Mouse (Mus musculus) kidney, postnatal 0 days (tissue): ENCODE measurements around the gene Gm20820. TPM values are rescaled to one million over a fixed set of nuclear protein-coding genes. Genes with fewer than 3 reads are reported as not detected.
"Not testable (repeated sequence)": the region's sequence is repeated elsewhere in the genome, so short reads cannot be mapped to it uniquely, and the experiment has no call there.

Experiments
- ATAC-seq: fragments of 200-750 bp; cut with Nextera tagmentation; replicated peaks from 2 replicates; pipeline ENCODE4 v1.8.0; 2017; ENCODE audit warnings: low read depth, moderate number of reproducible peaks, moderate TSS enrichment, moderate library complexity; ENCODE audit not compliant: low FRiP score
- DNase-seq: peaks from one replicate; pipeline ENCODE4 v3.0.0-alpha.2; 2016; ENCODE audit warnings: low spot score
- H3K27ac ChIP-seq: fragments of 300-500 bp; sonication (generic); 2 replicates; pipeline ENCODE4 v1.5.1; 2014; ENCODE audit warnings: mild to moderate bottlenecking
- H3K27me3 ChIP-seq: fragments of 300-500 bp; sonication (generic); 2 replicates; pipeline ENCODE4 v1.6.1; 2014; ENCODE audit warnings: low read length, mixed read lengths; ENCODE audit not compliant: insufficient read depth
- H3K36me3 ChIP-seq: fragments of 300-500 bp; sonication (generic); 2 replicates; pipeline ENCODE4 v1.6.1; 2014; ENCODE audit warnings: low read length, mixed read lengths; ENCODE audit not compliant: insufficient read depth
- H3K4me1 ChIP-seq: fragments of 300-500 bp; sonication (generic); replicated peaks from 2 replicates; pipeline ENCODE4 v1.6.1; 2014; ENCODE audit warnings: antibody characterized with exemption, low read length, mixed read lengths; ENCODE audit not compliant: insufficient read depth
- H3K4me2 ChIP-seq: fragments of 300-500 bp; sonication (generic); 2 replicates; pipeline ENCODE4 v1.6.1; 2014; ENCODE audit warnings: mild to moderate bottlenecking, low read length, moderate library complexity, mixed read lengths
- H3K4me3 ChIP-seq: fragments of 300-500 bp; sonication (generic); replicated peaks from 2 replicates; pipeline ENCODE4 v1.5.1; 2014; ENCODE audit warnings: low read depth, low read length
- H3K9ac ChIP-seq: fragments of 300-500 bp; sonication (generic); 2 replicates; pipeline ENCODE4 v1.6.1; 2014; ENCODE audit warnings: low read depth, low read length
- H3K9me3 ChIP-seq: fragments of 300-500 bp; sonication (generic); replicated peaks from 2 replicates; pipeline ENCODE4 v1.6.1; 2016; ENCODE audit warnings: low read length, inconsistent platforms, mixed read lengths
- WGBS: fragments of 180-500 bp; shearing (Covaris S2); extraction: QIAGEN DNeasy Blood & Tissue Kit; methylation state at CpG from one replicate; pipeline ENCODE4 v1.1.7; 2014; 5-methylcytosine and 5-hydroxymethylcytosine counted together
- polyA plus RNA-seq: library from polyadenylated mRNA; unstranded; fragments of >200 nt; fragmentation: Nextera tagmentation; extraction: Ambion mirVana; gene quantifications from 2 replicates; pipeline ENCODE4 v1.2.1, GENCODE M21; 2015

The Gm20820 gene
- polyA plus RNA-seq = not detected in 2 replicates

- not testable (repeated sequence) for H3K27ac ChIP-seq, H3K36me3 ChIP-seq, H3K4me1 ChIP-seq, DNase-seq, H3K4me2 ChIP-seq, H3K4me3 ChIP-seq, H3K9ac ChIP-seq, H3K27me3 ChIP-seq, H3K9me3 ChIP-seq, ATAC-seq
- WGBS = no CpG with 5 or more reads among the region's 6 CpGs
Measured at GRCm38 (mm10) chrY:86061472-86061871, at the start of gene Gm20820. Gm20820 (plus strand) TSS chrY:86061772.
